Mouse (Mus musculus): ENCODE results near the gene Nudt7.

GRCm38 (mm10) chr8:114115076-114115475, 18.3 kb upstream of the Nudt7 start:
- TF ChIP-seq TAL1 (IDR thresholded peaks at IDR 0.05; ENCODE audit: low read length) = no peak
- TF ChIP-seq GATA1 (IDR thresholded peaks at IDR 0.05; ENCODE audit: low read length) = no peak
